ENCODE assay signal across 15 mouse cellular contexts in genomic region chr14:118691404-118691803, GRCm38 (mm10). TPM values are rescaled to one million over a fixed set of nuclear protein-coding genes. Genes with fewer than 3 reads are reported as not detected.
A peak's percentile ranks its signal among the peaks of the same experiment; 100 is the strongest.
DNase-seq lines count a peak whose midpoint lies in the region; ATAC-seq and TF ChIP-seq lines count a peak whose summit lies in the region.
"Had no signal": no experiment of that assay in that cellular context is flagged by ENCODE, and none has a peak within 500 bp of the region (broad histone marks: within the 10 kb centered on the region; RNA-seq: fewer than 3 reads in every experiment).

No protein-coding gene starts in this region.

- H3K9ac ChIP-seq in kidney, embryonic 16.5 days (replicated peaks; ENCODE audit: low read length): no peak overlapping the region
- H3K9ac ChIP-seq in midbrain, embryonic 15.5 days: no peak overlapping the region
- no peak overlapping the region for H3K9ac ChIP-seq in intestine, postnatal 0 days (ENCODE audit: low read depth, low read length)
- H3K9ac ChIP-seq: heart, embryonic 13.5 days; midbrain, embryonic 12.5 days; neural tube, embryonic 13.5 days had no signal

- no peak for ATAC-seq in kidney, embryonic 16.5 days (ENCODE audit: low FRiP score, low TSS enrichment)
- no peak for ATAC-seq in midbrain, embryonic 15.5 days (replicated peaks)
- no peak for ATAC-seq in intestine, postnatal 0 days

- 75% methylated on average over 5 of the region's 5 CpGs for WGBS in kidney, embryonic 16.5 days
- 85% methylated on average over 5 of the region's 5 CpGs for WGBS in midbrain, embryonic 10.5 days
- WGBS in midbrain, embryonic 15.5 days: 84% methylated on average over 5 of the region's 5 CpGs
- 87% methylated on average over 5 of the region's 5 CpGs for WGBS in intestine, postnatal 0 days

- H3K4me1 ChIP-seq in kidney, embryonic 16.5 days (ENCODE audit: insufficient read depth, low read length): peaks cover 35% of the 10 kb centered on the region
- H3K4me1 ChIP-seq in midbrain, embryonic 10.5 days: peaks cover 34% of the 10 kb centered on the region
- H3K4me1 ChIP-seq in midbrain, embryonic 15.5 days: no peaks in the 10 kb centered on the region
- H3K4me1 ChIP-seq in intestine, postnatal 0 days (replicated peaks; ENCODE audit: control insufficient read depth, insufficient read depth, low read length): no peaks in the 10 kb centered on the region
- H3K4me1 ChIP-seq: heart, embryonic 13.5 days had no signal

- peak overlapping the region; percentile 75 for H3K27ac ChIP-seq in gastrocnemius, adult 2 months
- peak overlapping the region; percentile 14; the same call in 1 of the 2 replicates for H3K27ac ChIP-seq in kidney, embryonic 16.5 days (ENCODE audit: low read length)
- H3K27ac ChIP-seq in midbrain, embryonic 10.5 days (replicated peaks): peak overlapping the region; percentile 3; the same call in 1 of the 2 replicates
- no peak overlapping the region for H3K27ac ChIP-seq in midbrain, embryonic 15.5 days
- no peak overlapping the region for H3K27ac ChIP-seq in intestine, postnatal 0 days (ENCODE audit: low read depth, low read length)
- H3K27ac ChIP-seq: heart, embryonic 13.5 days; midbrain, embryonic 12.5 days; neural tube, embryonic 13.5 days had no signal

- H3K36me3 ChIP-seq in kidney, embryonic 16.5 days (ENCODE audit: insufficient read depth, low read length): no peaks in the 10 kb centered on the region
- H3K36me3 ChIP-seq in midbrain, embryonic 10.5 days: peaks cover 5% of the 10 kb centered on the region; the same call in 1 of the 2 replicates
- no peaks in the 10 kb centered on the region for H3K36me3 ChIP-seq in midbrain, embryonic 15.5 days (replicated peaks)
- no peaks in the 10 kb centered on the region for H3K36me3 ChIP-seq in intestine, postnatal 0 days (ENCODE audit: control insufficient read depth, insufficient read depth)
- H3K36me3 ChIP-seq: heart, embryonic 13.5 days; midbrain, embryonic 12.5 days; neural tube, embryonic 13.5 days had no signal

- DNase-seq in gastrocnemius, adult 2 months: no peak
- no peak for DNase-seq in gastrocnemius, adult 8-10 months (ENCODE audit: low spot score in 2 of 2)
- no peak for DNase-seq in kidney, postnatal 4 days
- DNase-seq in midbrain, embryonic 10.5 days (ENCODE audit: low spot score): no peak
- DNase-seq in embryo, embryonic 10.5 days (ENCODE audit: low spot score): no peak
- DNase-seq: cerebellum, postnatal 36 days; kidney, postnatal 10 days; lung, adult 2 months; right cerebral cortex, adult 18-20 months had no signal

- H3K4me3 ChIP-seq in gastrocnemius, adult 2 months: peak overlapping the region; percentile 47
- H3K4me3 ChIP-seq in kidney, embryonic 16.5 days (ENCODE audit: low read length): no peak overlapping the region
- H3K4me3 ChIP-seq in midbrain, embryonic 10.5 days: no peak overlapping the region
- no peak overlapping the region for H3K4me3 ChIP-seq in midbrain, embryonic 15.5 days
- H3K4me3 ChIP-seq in intestine, postnatal 0 days (ENCODE audit: low read depth, low read length): no peak overlapping the region
- H3K4me3 ChIP-seq: heart, embryonic 13.5 days; midbrain, embryonic 12.5 days; neural tube, embryonic 13.5 days had no signal

- H3K9me3 ChIP-seq in kidney, embryonic 16.5 days (ENCODE audit: low read length): no peaks in the 10 kb centered on the region
- H3K9me3 ChIP-seq in midbrain, embryonic 10.5 days (replicated peaks): no peaks in the 10 kb centered on the region
- no peaks in the 10 kb centered on the region for H3K9me3 ChIP-seq in midbrain, embryonic 15.5 days
- no peaks in the 10 kb centered on the region for H3K9me3 ChIP-seq in intestine, postnatal 0 days (ENCODE audit: control insufficient read depth)
- H3K9me3 ChIP-seq: heart, embryonic 13.5 days; midbrain, embryonic 12.5 days; neural tube, embryonic 13.5 days had no signal

- intact Hi-C loops in gastrocnemius, adult 2 months (cut with DNase I): no loop called here

- no peak overlapping the region for H3K4me2 ChIP-seq in kidney, embryonic 16.5 days (replicated peaks; ENCODE audit: low read depth, low read length)
- H3K4me2 ChIP-seq in midbrain, embryonic 15.5 days: no peak overlapping the region
- H3K4me2 ChIP-seq in intestine, postnatal 0 days (replicated peaks; ENCODE audit: low read depth): 0 out of 2 replicates have a peak overlapping the region, but pooled peaks have one; percentile 6
- H3K4me2 ChIP-seq: heart, embryonic 13.5 days; midbrain, embryonic 12.5 days; neural tube, embryonic 13.5 days had no signal

- H3K27me3 ChIP-seq in kidney, embryonic 16.5 days (ENCODE audit: insufficient read depth, low read length): no peaks in the 10 kb centered on the region
- no peaks in the 10 kb centered on the region for H3K27me3 ChIP-seq in midbrain, embryonic 10.5 days (ENCODE audit: low read depth, poor library complexity, severe bottlenecking)
- H3K27me3 ChIP-seq in midbrain, embryonic 15.5 days (replicated peaks): no peaks in the 10 kb centered on the region
- no peaks in the 10 kb centered on the region for H3K27me3 ChIP-seq in intestine, postnatal 0 days (replicated peaks; ENCODE audit: control insufficient read depth, insufficient read depth, low read length)
- H3K27me3 ChIP-seq: heart, embryonic 13.5 days; midbrain, embryonic 12.5 days; neural tube, embryonic 13.5 days had no signal

- no peak for TF ChIP-seq CTCF in gastrocnemius, adult 2 months (IDR thresholded peaks at IDR 0.05)
- TF ChIP-seq CTCF in intestine, postnatal 0 days (IDR thresholded peaks at IDR 0.05; ENCODE audit: low read depth): no peak

RNA-seq across cellular contexts. Expression of gene Abcc4, which starts 14.6 kb away (rescaled TPM):
- 10 to 100 TPM; 10.1 to 12.2 TPM for total RNA-seq in gastrocnemius, adult 2 months (2021)
- 10 to 100 TPM in 2 of 4 experiments, 1 to 10 TPM in 2; 9.7 to 10.9 (median 10.2) TPM for total RNA-seq in gastrocnemius, adult 8-10 months (2022)
- polyA plus RNA-seq in kidney, embryonic 16.5 days (2015; fragmentation: Nextera tagmentation; extraction: Ambion mirVana): 7.4 and 7.9 TPM in 2 replicates
- polyA plus RNA-seq in midbrain, embryonic 10.5 days (2016; fragmentation: Nextera tagmentation; extraction: Ambion mirVana): 4.7 and 4.8 TPM in 2 replicates
- 1.6 and 1.8 TPM in 2 replicates for polyA plus RNA-seq in midbrain, embryonic 15.5 days (2015; fragmentation: Nextera tagmentation; extraction: Ambion mirVana)
- 1.4 and 1.6 TPM in 2 replicates for polyA plus RNA-seq in intestine, postnatal 0 days (2015; fragmentation: Nextera tagmentation; extraction: Ambion mirVana)

Comparison
In these comparisons a context has a peak if more than half of its experiments do, and no peak if none do; other contexts are left out.
1. H3K27ac ChIP-seq: peak in gastrocnemius, adult 2 months (single experiment), kidney, embryonic 16.5 days (single experiment) and midbrain, embryonic 10.5 days (single experiment); none in midbrain, embryonic 15.5 days (single experiment) and intestine, postnatal 0 days (single experiment).